Mouse (Mus musculus) small intestine, adult 2 months (tissue): ENCODE data around the gene Nfia. TPM values are rescaled to one million over a fixed set of nuclear protein-coding genes. Genes with fewer than 3 reads are reported as not detected.

Experiments
- H3K27ac ChIP-seq: fragments of 200-500 bp; 2 replicates; pipeline ENCODE4 v1.5.1; 2012; ENCODE audit warnings: low read depth, low read length, control low read depth, inconsistent platforms; ENCODE audit not compliant: insufficient read depth
- H3K27me3 ChIP-seq: fragments of 200-500 bp; 2 replicates; pipeline ENCODE4 v1.6.1; 2012; ENCODE audit warnings: mild to moderate bottlenecking, moderate library complexity, low read length, inconsistent platforms; ENCODE audit not compliant: control insufficient read depth, insufficient read depth
- H3K36me3 ChIP-seq: fragments of 200-500 bp; 2 replicates; pipeline ENCODE4 v1.6.1; 2012; ENCODE audit warnings: mild to moderate bottlenecking, low read length, control low read depth, inconsistent platforms; ENCODE audit not compliant: control insufficient read depth, insufficient read depth
- H3K4me1 ChIP-seq: fragments of 200-500 bp; 2 replicates; pipeline ENCODE4 v1.6.1; 2012; ENCODE audit warnings: low read length, inconsistent platforms, mixed read lengths; ENCODE audit not compliant: control insufficient read depth, insufficient read depth, insufficient read length
- H3K4me3 ChIP-seq: fragments of 200-500 bp; 2 replicates; pipeline ENCODE4 v1.5.1; 2012; ENCODE audit warnings: low read depth, mild to moderate bottlenecking, control low read depth, inconsistent platforms, low read length, moderate library complexity
- CTCF ChIP-seq: fragments of 200-500 bp; IDR thresholded peaks from 2 replicates; pipeline ENCODE4 v1.5.1; 2012; ENCODE audit warnings: low read depth, mild to moderate bottlenecking, control low read depth, inconsistent platforms, low read length, moderate library complexity, mixed read lengths; ENCODE audit not compliant: insufficient replicate concordance, insufficient read length; ENCODE audit errors: extremely low read depth
- POLR2A ChIP-seq: fragments of 200-500 bp; IDR thresholded peaks from 2 replicates; pipeline ENCODE4 v1.6.1; 2012; ENCODE audit warnings: low read depth, mild to moderate bottlenecking, control low read depth, inconsistent platforms, low read length, moderate library complexity
- WGBS: fragments of 180-500 bp; shearing (Covaris S2); methylation state at CpG from one replicate; pipeline ENCODE4 v1.1.7; 2018; 5-methylcytosine and 5-hydroxymethylcytosine counted together
- polyA plus RNA-seq: library from polyadenylated mRNA; depleted of rRNA; stranded (reverse); fragments of >200 nt; gene quantifications from 2 replicates; pipeline ENCODE4 v1.2.3, GENCODE M21; 2012

Nfia gene
- polyA plus RNA-seq, 1 experiment: 16.5 TPM

- 0 out of 2 replicates have a peak, but pooled peaks cover 1% of the 10 kb centered on the region for H3K36me3 ChIP-seq
- H3K4me3 ChIP-seq: no peak overlapping the region
- no peak for TF ChIP-seq POLR2A
- no peak for TF ChIP-seq CTCF
- no peaks in the 10 kb centered on the region for H3K4me1 ChIP-seq
- no peaks in the 10 kb centered on the region for H3K27me3 ChIP-seq
- H3K27ac ChIP-seq: no peak overlapping the region
- WGBS: 95% methylated on average over 2 of the region's 2 CpGs
Measured at GRCm38 (mm10) chr4:97806924-97807323, 34.4 kb downstream of the Nfia start.

GRCm38 (mm10) chr4:97808885-97809284, 36.4 kb downstream of the Nfia start:
- H3K36me3 ChIP-seq: 0 out of 2 replicates have a peak, but pooled peaks cover 1% of the 10 kb centered on the region
- WGBS: 78% methylated on average over 3 of the region's 3 CpGs
- no peak overlapping the region for H3K4me3 ChIP-seq
- H3K27ac ChIP-seq: no peak overlapping the region
- TF ChIP-seq CTCF (no peak), POLR2A (no peak)
- no peaks in the 10 kb centered on the region for H3K4me1 ChIP-seq
- no peaks in the 10 kb centered on the region for H3K27me3 ChIP-seq

GRCm38 (mm10) chr4:97809582-97810295, 37.2 kb downstream of the Nfia start:
- Histone ChIP-seq H3K27me3 (no peaks in the 10 kb centered on the region), H3K4me3 (no peak overlapping the region), H3K36me3 (0 out of 2 replicates have a peak, but pooled peaks cover 1% of the 10 kb centered on the region), H3K4me1 (no peaks in the 10 kb centered on the region), H3K27ac (no peak overlapping the region)
- no peak for TF ChIP-seq CTCF
- TF ChIP-seq POLR2A: no peak
- WGBS: 78% methylated on average over 4 of the region's 4 CpGs

- 84% methylated on average over 7 of the region's 7 CpGs for WGBS
- TF ChIP-seq CTCF (no peak), POLR2A (no peak)
- Histone ChIP-seq H3K27ac (no peak overlapping the region), H3K4me1 (no peaks in the 10 kb centered on the region), H3K27me3 (no peaks in the 10 kb centered on the region), H3K36me3 (0 out of 2 replicates have a peak, but pooled peaks cover 1% of the 10 kb centered on the region), H3K4me3 (no peak overlapping the region)
Measured at GRCm38 (mm10) chr4:97810348-97810939, 37.9 kb downstream of the Nfia start.

- Histone ChIP-seq H3K27ac (no peak overlapping the region), H3K27me3 (no peaks in the 10 kb centered on the region), H3K4me3 (no peak overlapping the region), H3K4me1 (no peaks in the 10 kb centered on the region; the same call in 1 of the 2 replicates), H3K36me3 (no peaks in the 10 kb centered on the region)
- 53% methylated on average over 5 of the region's 5 CpGs for WGBS
- TF ChIP-seq CTCF (no peak), POLR2A (no peak)
Measured at GRCm38 (mm10) chr4:97813035-97813434, 40.5 kb downstream of the Nfia start.

GRCm38 (mm10) chr4:97813996-97814395, 41.5 kb downstream of the Nfia start:
- no peak for TF ChIP-seq POLR2A
- TF ChIP-seq CTCF: no peak

DNA sequence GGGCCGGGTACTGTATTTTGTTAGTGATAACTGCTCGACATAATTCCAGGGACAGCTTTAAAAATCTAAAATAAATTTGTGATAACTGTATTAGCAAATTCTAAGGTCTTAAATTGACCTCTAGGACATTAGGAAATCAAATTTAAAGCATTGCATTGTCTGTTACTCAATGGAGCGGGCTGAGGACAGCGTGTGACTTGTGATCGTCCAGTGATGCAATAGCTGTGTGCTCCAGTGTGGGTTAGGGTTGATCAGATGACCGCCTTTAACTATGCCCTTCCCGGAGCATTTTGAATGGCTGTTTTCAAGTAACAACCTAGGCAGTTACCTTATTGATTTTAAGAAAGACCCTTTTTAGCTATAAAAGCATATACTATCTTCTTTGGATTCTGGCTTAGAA, 42.0 kb downstream of the Nfia start:
- TF ChIP-seq POLR2A: no peak
- TF ChIP-seq CTCF: no peak
- Histone ChIP-seq H3K4me3 (no peak overlapping the region), H3K36me3 (no peaks in the 10 kb centered on the region), H3K4me1 (no peaks in the 10 kb centered on the region; the same call in 1 of the 2 replicates), H3K27ac (no peak overlapping the region), H3K27me3 (no peaks in the 10 kb centered on the region)
- WGBS: 88% methylated on average over 7 of the region's 7 CpGs

More at GRCm38 (mm10) chr4:97813996-97814395, 41.5 kb downstream of the Nfia start:
- H3K4me1 ChIP-seq: no peaks in the 10 kb centered on the region; the same call in 1 of the 2 replicates
- H3K36me3 ChIP-seq: no peaks in the 10 kb centered on the region
- no peak overlapping the region for H3K27ac ChIP-seq
- WGBS: 72% methylated on average over 4 of the region's 4 CpGs
- no peak overlapping the region for H3K4me3 ChIP-seq
- no peaks in the 10 kb centered on the region for H3K27me3 ChIP-seq
